12 mouse cellular contexts compared by ENCODE assay signal in genomic region chr5:118266309-118266708, GRCm38 (mm10). TPM values are rescaled to one million over a fixed set of nuclear protein-coding genes. Genes with fewer than 3 reads are reported as not detected.
DNase-seq lines count a peak whose midpoint lies in the region; ATAC-seq and TF ChIP-seq lines count a peak whose summit lies in the region.
"Had no signal": no experiment of that assay in that cellular context is flagged by ENCODE, and none has a peak within 500 bp of the region (broad histone marks: within the 10 kb centered on the region; RNA-seq: fewer than 3 reads in every experiment).

No protein-coding gene starts in this region.

- H3K4me1 ChIP-seq in hindbrain, postnatal 0 days (ENCODE audit: insufficient read depth, low read length), result peaks cover 4% of the 10 kb centered on the region; the same call in 1 of the 2 replicates
- H3K4me1 ChIP-seq in hindbrain, embryonic 12.5 days, result peaks cover 12% of the 10 kb centered on the region
- H3K4me1 ChIP-seq in spleen, adult 2 months (ENCODE audit: control insufficient read depth, insufficient read depth, insufficient read length), result no peaks in the 10 kb centered on the region

- WGBS in hindbrain, postnatal 0 days, result 48% methylated on average over 8 of the region's 8 CpGs
- 41% methylated on average over 8 of the region's 8 CpGs for WGBS in hindbrain, embryonic 12.5 days
- WGBS in spleen, adult 2 months, result 43% methylated on average over 8 of the region's 8 CpGs

- peaks cover 13% of the 10 kb centered on the region for H3K36me3 ChIP-seq in hindbrain, postnatal 0 days (ENCODE audit: insufficient read depth, low read length)
- H3K36me3 ChIP-seq in hindbrain, embryonic 12.5 days, result peaks cover 19% of the 10 kb centered on the region
- H3K36me3 ChIP-seq in spleen, adult 2 months (ENCODE audit: control insufficient read depth, insufficient read depth, low read length), result no peaks in the 10 kb centered on the region; the same call in 1 of the 2 replicates

- no peak overlapping the region for H3K4me3 ChIP-seq in hindbrain, postnatal 0 days (ENCODE audit: low read length)
- H3K4me3 ChIP-seq in hindbrain, embryonic 12.5 days, result no peak overlapping the region
- no peak overlapping the region for H3K4me3 ChIP-seq in spleen, adult 2 months (ENCODE audit: extremely low read depth, insufficient read depth, insufficient read length)
- H3K4me3 ChIP-seq: hindbrain, embryonic 13.5 days; limb, embryonic 12.5 days; midbrain, embryonic 12.5 days had no signal

- H3K27ac ChIP-seq in hindbrain, postnatal 0 days, result no peak overlapping the region
- no peak overlapping the region for H3K27ac ChIP-seq in hindbrain, embryonic 12.5 days
- no peak overlapping the region for H3K27ac ChIP-seq in spleen, adult 2 months (ENCODE audit: insufficient read depth, low read length)
- H3K27ac ChIP-seq: hindbrain, embryonic 13.5 days; limb, embryonic 12.5 days; midbrain, embryonic 12.5 days had no signal

- no peak overlapping the region for H3K4me2 ChIP-seq in hindbrain, postnatal 0 days (ENCODE audit: low read depth, low read length)
- no peak overlapping the region for H3K4me2 ChIP-seq in hindbrain, embryonic 12.5 days (replicated peaks)
- H3K4me2 ChIP-seq: hindbrain, embryonic 13.5 days; limb, embryonic 12.5 days; midbrain, embryonic 12.5 days had no signal

- H3K27me3 ChIP-seq in hindbrain, postnatal 0 days (ENCODE audit: insufficient read depth, low read length), result no peaks in the 10 kb centered on the region; the same call in 1 of the 2 replicates
- peaks cover 19% of the 10 kb centered on the region for H3K27me3 ChIP-seq in hindbrain, embryonic 12.5 days
- H3K27me3 ChIP-seq in spleen, adult 2 months (ENCODE audit: control insufficient read depth, insufficient read depth, low read length), result no peaks in the 10 kb centered on the region

- peak; percentile 48 for DNase-seq in hindbrain, postnatal 0 days (ENCODE audit: low spot score)
- DNase-seq in spleen, adult 2 months (ENCODE audit: low read depth in 1 of 2, low spot score in 2 of 2), result no peak
- DNase-seq in spleen, postnatal 4 days (ENCODE audit: low spot score in 2 of 2), result no peak
- no peak for DNase-seq in brain, embryonic 14.5 days (ENCODE audit: low read depth)
- DNase-seq in urinary bladder, adult 2 months (ENCODE audit: low spot score), result no peak
- no peak for DNase-seq in adrenal gland, adult 2 months
- DNase-seq in heart, adult 18-20 months, result no peak

- no peak for ATAC-seq in hindbrain, postnatal 0 days
- ATAC-seq in hindbrain, embryonic 12.5 days (ENCODE audit: low FRiP score), result no peak

- peak; percentile 51 for TF ChIP-seq CTCF in hindbrain, postnatal 0 days (IDR thresholded peaks at IDR 0.05; ENCODE audit: low read depth)
- TF ChIP-seq CTCF in spleen, adult 2 months (IDR thresholded peaks at IDR 0.05; ENCODE audit: extremely low read depth, insufficient read depth, insufficient read length, insufficient replicate concordance), result peak; percentile 22; the same call in 1 of the 2 replicates
- peak; percentile 50 for TF ChIP-seq CTCF in brain, embryonic 14.5 days (IDR thresholded peaks at IDR 0.05; ENCODE audit: borderline replicate concordance, extremely low read depth, insufficient read depth, insufficient read length)

- TF ChIP-seq POLR2A in spleen, adult 2 months (IDR thresholded peaks at IDR 0.05; ENCODE audit: low read depth, low read length), result no peak
- no peak for TF ChIP-seq POLR2A in brain, embryonic 14.5 days (IDR thresholded peaks at IDR 0.05; ENCODE audit: borderline replicate concordance, extremely low read depth, insufficient read depth, insufficient read length, poor library complexity, severe bottlenecking)

- H3K9me3 ChIP-seq in hindbrain, postnatal 0 days (ENCODE audit: low read length), result no peaks in the 10 kb centered on the region
- no peaks in the 10 kb centered on the region for H3K9me3 ChIP-seq in hindbrain, embryonic 12.5 days (replicated peaks)
- H3K9me3 ChIP-seq: hindbrain, embryonic 13.5 days; limb, embryonic 12.5 days; midbrain, embryonic 12.5 days had no signal

- H3K9ac ChIP-seq in hindbrain, postnatal 0 days (replicated peaks; ENCODE audit: low read length), result no peak overlapping the region
- no peak overlapping the region for H3K9ac ChIP-seq in hindbrain, embryonic 12.5 days
- H3K9ac ChIP-seq: hindbrain, embryonic 13.5 days; limb, embryonic 12.5 days; midbrain, embryonic 12.5 days had no signal

RNA-seq across cellular contexts. Expression of gene 2410131K14Rik, which starts 21.3 kb away (rescaled TPM):
- 30.4 and 31.9 TPM in 2 replicates for total RNA-seq in hindbrain, postnatal 0 days (2014; rRNA removed)
- 16.5 and 18.0 TPM in 2 replicates for polyA plus RNA-seq in hindbrain, postnatal 0 days (2015; fragmentation: Nextera tagmentation; extraction: Ambion mirVana)
- polyA plus RNA-seq in hindbrain, embryonic 12.5 days (2016; fragmentation: Nextera tagmentation; extraction: Ambion mirVana), result 12.9 and 13.4 TPM in 2 replicates
- polyA plus RNA-seq in spleen, adult 2 months (2012; rRNA removed), result 5.7 and 6.1 TPM in 2 replicates
- 20.2 and 22.7 TPM in 2 replicates for polyA plus RNA-seq in brain, embryonic 14.5 days (2012; rRNA removed)
- 9.9 and 10.3 TPM in 2 replicates for polyA plus RNA-seq in urinary bladder, adult 2 months (2012; rRNA removed)
- 1 to 10 TPM; 5.3 to 8.1 TPM for total RNA-seq in adrenal gland, adult 2 months (2021)
- polyA plus RNA-seq in adrenal gland, adult 2 months (2012; rRNA removed), result 5.3 and 6.2 TPM in 2 replicates
- 1 to 10 TPM; 8.5 to 9.2 TPM for total RNA-seq in heart, adult 18-20 months (2021)

RNA-seq across cellular contexts. Expression of gene Rnft2, which starts 21.4 kb away (rescaled TPM):
- 108 and 114 TPM in 2 replicates for total RNA-seq in hindbrain, postnatal 0 days (2014; rRNA removed)
- polyA plus RNA-seq in hindbrain, postnatal 0 days (2015; fragmentation: Nextera tagmentation; extraction: Ambion mirVana), result 11.3 TPM in 2 replicates
- polyA plus RNA-seq in hindbrain, embryonic 12.5 days (2016; fragmentation: Nextera tagmentation; extraction: Ambion mirVana), result 9.4 and 11.0 TPM in 2 replicates
- 1.2 and 1.6 TPM in 2 replicates for polyA plus RNA-seq in spleen, adult 2 months (2012; rRNA removed)
- polyA plus RNA-seq in brain, embryonic 14.5 days (2012; rRNA removed), result 79.6 and 97.9 TPM in 2 replicates
- polyA plus RNA-seq in urinary bladder, adult 2 months (2012; rRNA removed), result 3.7 and 4.3 TPM in 2 replicates
- 1 to 10 TPM; 3.7 to 4.2 TPM for total RNA-seq in adrenal gland, adult 2 months (2021)
- 9.2 TPM in 2 replicates for polyA plus RNA-seq in adrenal gland, adult 2 months (2012; rRNA removed)
- total RNA-seq in heart, adult 18-20 months (2021), result 1 to 10 TPM; 1.3 to 2.2 TPM
- total RNA-seq: granulocyte monocyte progenitor cell, adult 5-6 weeks had no signal
